Mouse (Mus musculus): Measurements from ENCODE around the gene Dhx36.

- no peak for TF ChIP-seq EP300 (IDR thresholded peaks at IDR 0.05; ENCODE audit: low read depth)
- no peak for TF ChIP-seq CTCF (IDR thresholded peaks at IDR 0.05; ENCODE audit: low read depth)
These were observed 22.5 kb downstream of the Dhx36 start for GRCm38 (mm10) chr3:62484340-62484739.
